Mouse (Mus musculus) T-cell, adult 2 months (primary cell): Measurements from ENCODE around the gene Bahcc1.

Source experiments
- DNase-seq: peaks from one replicate; pipeline ENCODE4 v3.0.0; 2022; ENCODE audit warnings: low spot score

Gene Bahcc1

DNA sequence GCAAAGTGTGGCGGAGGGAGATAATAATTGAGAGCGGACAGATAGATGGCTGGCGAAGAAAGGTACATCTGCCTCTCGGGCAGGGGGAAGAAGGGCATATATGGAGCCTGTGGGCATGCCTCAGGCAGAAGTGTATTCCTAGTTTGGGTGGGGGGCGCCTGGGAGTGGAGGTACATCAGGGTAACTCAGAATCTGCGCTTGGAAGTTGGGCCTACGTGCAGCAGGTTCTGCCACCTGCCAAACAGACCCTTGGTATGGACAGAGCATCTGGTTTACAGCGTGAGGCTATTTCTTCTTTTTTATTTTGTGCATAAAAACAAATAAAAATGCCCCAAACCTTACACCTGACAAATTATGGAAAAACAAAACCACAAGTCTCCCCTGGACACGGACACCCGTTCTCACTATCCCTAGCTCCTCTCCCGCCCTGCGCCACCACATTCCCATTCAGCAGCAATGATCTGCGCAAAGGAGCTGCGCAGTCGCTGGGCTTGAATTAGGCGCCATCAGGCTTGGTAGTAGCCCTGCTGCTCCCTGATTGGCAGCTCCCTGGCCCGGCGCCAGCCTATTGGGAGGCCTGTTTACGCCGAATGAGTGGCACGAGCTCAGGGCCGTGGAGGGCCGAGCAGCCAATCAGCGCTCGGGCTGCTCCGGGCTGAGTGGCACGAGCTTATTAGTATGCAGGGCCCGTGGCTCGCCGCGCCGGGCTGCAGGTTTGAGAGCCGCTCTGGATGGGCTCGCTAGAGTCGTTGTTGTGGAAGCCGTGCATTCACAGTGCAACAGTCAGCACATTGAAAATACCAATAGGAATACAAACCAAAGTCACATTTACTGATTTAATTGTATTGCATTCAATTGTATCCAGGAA is at the start of gene Bahcc1:
Bahcc1 (plus strand) TSS at position 718 of the 868 bp plus-strand sequence.
- DNase-seq: peak; percentile 82

DNA sequence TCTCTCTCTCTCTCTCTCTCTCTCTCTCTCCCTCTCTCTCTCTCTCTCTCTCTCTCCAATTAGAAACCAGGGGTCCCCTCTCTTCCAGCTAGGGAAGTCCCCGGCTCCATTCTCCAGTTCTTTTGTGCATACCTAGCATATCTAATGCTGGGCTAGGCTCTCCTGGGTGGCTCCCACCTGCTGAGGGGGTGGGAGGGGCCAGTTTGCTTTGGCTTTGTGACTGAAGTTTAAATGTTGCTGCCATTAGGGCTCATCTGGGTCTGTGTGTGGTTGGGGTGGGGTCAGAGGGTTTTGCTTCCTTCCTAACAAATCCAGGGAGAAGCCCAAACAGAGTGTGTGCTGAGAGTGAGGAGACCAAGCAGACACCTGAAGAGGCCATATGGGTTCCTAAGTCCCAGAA is 49.6 kb upstream of the Bahcc1 start:
- no peak for DNase-seq

DNA sequence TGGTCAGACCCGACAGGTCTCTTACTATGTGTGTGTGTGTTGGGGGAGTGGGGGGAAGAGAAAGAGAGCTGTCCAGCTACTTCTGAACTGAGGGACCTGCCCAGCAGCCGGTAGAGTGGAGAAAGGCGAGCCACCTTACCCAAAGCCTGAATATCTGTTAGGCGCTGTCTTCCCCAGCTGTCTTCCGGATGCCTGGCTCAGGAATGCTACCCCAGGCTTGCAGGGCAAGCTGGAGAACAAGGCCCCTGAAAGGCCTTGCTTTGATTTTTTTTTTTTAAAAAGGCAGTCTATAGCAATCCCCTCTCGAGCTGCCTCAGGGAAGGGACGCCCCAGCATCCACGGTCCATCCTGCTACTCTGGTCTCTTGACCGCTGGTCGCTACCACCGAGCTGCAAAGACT is 49.0 kb upstream of the Bahcc1 start:
- DNase-seq: no peak

DNA sequence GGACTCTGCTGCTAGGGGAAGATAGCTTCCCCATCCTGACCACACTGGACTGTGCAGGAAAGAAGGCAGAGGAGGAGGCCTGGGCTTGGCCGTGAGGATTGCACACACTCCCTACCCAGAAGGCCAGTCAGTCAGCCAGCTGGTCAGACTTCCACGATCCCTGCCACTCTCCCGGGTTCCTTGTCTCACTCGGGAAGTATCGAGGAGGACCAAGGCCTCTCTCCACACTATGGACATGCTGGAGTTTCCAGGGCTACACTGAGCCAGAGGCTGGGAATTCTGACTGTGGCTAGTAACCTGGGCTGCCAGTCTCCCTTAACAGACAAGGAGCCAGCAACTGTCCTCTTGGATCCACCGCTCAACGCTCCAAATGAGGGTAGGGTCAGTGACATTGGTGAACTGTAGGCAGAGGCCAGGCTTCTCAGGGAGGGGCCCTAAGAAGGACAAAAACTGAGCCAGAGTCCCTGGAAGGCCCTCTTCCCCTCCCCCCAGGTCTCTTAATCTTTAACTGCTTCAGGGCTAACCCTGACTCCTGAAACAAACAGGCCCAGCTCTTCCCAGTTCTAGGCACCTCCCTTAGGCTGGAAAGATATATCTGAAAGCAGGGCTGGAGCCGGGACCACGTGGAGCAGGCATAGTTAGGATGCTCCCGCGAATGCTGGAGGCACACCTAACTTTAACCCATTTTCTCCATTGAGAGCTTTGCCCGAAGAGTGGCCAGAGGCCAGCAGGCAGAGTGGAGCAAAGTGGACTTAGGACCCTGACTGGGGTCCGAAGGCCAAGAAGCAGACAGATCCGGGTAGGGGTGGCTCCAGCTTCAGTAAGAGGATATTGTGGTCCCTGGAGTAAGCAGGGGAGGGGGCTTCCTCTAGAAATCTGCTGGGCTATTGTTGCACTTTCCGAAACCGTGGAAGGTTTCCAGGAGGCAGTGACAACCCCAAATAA is 48.1 kb upstream of the Bahcc1 start:
- DNase-seq: no peak

DNA sequence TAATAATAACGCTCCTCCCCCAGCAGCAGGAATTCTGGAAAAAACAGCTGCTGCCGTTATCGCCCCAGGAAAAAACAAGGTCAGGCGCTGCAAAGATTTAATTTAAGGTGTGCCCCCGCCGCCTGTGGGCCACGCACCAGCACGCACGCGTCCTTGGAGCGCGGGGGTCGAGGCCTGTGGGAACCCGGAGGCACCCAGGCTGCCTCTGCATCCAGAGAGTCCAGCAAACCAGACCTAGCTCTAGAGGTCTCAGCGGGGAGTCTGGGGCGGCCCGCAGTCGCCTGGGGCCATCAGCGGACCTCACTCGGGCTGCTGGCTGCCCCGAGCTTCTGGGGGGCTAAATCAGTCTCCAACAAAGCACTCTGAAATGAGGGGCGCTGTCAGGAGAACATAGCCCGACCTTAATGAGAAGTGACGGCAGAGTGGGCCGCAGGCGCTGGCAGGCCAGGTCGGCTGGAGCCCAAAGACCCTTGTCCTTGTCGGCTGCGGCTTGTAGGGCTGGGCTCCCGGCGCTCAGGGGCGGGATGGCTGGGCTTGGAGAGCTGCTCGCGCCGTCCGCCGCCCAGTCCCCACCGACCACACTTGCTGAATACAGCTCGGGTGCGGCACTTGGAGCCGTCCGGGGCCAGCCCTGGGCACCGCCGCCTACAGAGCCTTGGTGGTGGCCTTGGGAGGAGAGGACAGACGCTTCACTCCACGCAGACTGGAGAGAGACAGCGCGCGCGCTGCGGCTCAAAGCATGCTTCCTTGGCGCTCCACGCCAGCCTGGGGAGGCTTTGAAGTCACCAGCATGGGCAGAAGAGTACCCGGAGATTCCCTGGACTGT is 47.2 kb upstream of the Bahcc1 start:
- DNase-seq: no peak

DNA sequence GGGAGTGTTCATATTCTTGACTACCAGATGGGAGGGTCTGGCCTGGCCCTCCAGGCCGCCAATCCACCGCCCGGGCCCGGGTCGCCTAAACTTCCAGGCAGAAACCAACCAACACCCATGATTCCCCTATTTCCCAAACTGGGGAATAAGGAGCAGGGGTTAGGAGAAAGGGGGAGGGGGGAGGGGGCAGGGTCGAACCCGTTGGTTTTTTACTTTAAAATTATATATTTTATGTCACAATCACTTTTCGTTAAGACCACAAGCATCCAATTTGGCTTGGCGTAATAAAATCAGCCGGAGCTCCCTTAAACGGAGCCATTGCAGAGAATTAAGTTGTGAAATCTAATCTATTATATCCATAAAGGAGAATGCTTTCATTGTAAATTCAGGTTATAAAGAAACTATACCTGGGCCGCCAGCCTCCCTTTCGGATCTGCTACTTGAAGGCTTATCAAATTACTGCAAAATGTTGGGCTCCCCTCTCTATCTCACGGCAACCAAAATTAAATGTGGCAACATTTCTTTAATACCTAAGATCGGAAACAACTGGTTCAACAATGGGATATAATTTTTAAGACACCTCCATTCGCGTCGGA is 46.5 kb upstream of the Bahcc1 start:
- DNase-seq: no peak

DNA sequence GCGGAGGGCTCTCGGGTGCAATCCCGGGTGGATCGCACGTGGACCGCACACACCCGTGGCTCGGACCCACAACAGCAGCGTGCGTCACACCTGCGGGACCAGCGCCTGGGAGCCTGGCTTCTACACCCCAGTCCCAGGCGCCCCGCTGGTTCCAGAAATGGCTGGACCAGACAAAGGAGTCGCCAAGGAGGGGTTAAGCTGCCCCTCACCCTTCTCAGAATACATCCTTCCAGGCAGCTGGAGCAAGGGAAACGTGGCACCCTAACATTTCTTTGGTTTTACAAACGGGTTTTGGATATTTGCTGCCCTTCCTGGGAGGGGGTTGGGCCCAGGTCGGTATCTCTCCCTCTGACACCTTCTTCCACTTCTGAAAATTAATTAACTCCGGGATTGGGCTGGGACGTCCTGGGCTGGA is 45.9 kb upstream of the Bahcc1 start:
- no peak for DNase-seq

DNA sequence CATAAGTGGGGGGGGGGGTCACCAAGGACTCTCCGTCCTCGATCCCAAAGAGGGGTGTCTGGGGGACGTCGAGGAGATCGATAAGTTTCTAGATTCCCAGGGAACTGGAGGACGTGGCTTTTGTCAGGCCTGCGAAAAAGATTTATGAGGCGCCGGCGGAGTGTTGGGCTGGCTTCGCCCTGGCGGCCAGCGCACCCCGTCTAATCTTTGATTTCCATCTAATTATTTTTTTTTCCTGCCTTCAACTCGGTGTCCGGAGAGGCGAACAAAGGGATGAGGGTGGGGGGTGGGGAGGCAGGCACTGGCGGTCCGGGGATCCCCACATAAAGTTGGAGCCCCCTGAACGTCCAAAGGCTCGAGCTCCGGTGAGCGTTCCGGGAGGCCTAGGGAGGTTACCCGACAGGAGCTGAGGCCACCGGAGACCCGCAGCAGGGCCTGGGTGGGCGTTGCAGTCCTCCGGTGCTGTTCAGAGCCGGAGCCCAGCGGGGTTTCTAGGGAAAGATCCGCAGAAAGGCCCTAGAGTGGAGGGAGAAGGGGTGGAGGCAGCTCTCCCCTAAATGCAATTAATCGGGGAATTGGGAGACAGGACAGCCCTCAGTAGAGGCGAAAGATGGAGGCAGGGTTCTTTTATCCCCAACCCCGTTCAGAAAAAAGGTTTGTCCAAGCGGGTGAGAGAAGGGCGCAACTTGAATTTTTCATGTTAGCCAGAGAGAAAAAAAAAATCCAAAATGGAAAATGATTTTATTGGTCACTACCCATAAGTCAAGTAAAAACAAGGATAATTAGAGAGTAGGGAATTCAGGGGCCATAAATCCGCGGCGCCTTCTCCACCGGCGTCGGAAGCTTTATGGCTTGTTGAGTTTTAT is 45.3 kb upstream of the Bahcc1 start:
- DNase-seq: no peak

DNA sequence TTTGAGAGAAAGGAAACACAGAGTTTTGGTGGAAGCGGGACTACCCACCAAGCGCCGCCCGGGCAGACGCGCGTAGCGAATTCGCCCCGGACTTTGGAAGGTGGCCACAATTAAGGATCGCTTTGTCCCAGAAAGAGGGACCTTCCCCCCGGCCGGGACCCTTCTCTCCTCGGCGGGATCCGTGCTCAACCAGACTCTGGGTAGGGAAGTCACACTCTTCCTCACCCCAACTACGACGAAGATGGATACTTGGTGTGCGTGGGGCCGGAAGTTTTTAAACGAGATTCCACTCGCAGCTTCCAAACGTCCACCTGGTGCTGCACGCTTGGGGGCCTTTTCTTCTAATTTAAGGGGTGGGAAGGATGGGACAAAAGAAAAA is 44.7 kb upstream of the Bahcc1 start:
- DNase-seq: peak; percentile 11

DNA sequence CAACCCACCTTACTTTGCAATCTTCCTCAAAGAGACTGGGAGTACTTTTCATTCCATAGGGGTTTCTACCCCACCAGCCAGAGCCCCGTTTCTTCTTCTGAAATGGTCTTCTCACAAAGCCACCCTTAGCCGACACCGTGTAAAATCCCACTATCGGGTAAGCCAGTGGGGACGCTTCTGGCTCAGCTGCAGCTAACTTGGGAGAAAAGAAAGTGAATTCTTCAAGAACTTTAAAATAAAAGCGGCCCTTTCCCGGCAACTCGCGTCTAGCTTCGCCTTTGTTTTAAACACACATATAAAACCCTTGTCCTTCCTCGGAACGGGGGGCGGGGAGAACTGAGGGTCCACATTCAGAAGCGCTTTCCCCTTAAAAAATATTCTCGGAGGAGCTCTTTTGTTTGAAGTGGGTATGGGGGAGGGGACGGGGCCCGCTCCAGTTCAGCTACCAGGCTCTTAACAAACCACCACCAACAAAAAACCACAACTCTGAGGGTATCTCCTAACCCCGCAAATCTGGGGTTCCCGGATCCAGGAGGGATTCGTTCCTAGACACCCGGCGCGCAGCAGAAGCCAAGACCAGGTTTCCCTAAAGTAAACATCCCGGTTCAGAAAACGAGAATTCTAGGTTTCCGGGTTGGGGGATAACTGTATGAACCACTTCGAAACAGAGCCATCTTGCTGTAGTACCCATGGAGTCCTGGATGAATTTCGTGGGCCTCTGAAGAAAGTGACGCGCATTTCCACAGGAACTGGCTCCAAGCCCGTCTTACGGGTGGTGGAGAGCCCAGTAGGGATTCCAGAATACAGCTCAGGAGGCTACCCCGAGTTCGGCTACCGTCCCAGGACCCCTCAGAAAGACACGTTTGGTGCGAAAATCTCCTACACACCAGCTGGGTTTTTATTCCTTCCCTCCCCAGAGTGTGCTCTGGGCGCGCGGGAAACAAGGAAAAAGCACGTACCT is 44.0 kb upstream of the Bahcc1 start:
- DNase-seq: peak; percentile 19

DNA sequence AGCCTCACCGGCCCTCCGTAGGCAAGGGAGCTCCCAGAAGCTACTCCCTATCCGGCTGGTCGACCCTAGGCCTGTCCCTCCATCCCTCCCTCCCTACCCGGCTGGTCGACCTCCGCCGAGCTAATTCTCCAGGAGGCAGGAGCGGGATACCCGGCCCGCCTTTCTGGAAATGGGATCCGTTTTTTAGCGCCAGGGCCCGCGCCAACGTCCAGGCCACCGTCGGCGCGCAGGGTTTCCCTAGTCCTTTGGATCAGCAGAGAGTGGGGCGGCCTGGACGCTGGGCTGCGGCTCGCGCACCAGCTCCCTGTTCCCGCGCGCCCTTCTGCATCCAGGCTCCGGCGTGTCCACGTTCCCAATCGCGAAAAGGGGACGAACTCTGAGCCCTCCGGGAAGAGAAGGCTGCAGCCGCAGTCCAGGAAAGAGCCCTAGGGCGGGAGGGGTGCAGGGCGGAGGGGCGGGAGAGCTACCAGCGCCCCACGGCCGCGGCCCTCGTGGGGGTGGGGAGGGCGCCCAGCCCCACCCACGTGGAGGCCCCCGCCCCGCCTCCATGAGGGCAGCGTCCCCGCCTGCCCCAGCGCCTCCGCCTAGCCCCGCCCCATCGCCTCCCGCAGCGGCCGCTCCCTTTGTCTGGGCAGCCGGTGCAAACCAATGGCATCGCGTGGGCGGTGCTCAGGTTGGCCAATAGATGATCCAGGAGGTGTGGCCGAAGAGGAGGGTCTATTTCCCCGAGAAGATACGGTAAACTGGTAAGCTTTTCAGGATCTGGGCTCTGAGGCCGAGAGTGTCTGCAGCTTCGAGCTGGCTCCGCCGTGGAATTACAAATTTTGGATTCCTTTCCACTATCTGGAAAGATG is 43.1 kb upstream of the Bahcc1 start:
- DNase-seq: peak; percentile 91

DNA sequence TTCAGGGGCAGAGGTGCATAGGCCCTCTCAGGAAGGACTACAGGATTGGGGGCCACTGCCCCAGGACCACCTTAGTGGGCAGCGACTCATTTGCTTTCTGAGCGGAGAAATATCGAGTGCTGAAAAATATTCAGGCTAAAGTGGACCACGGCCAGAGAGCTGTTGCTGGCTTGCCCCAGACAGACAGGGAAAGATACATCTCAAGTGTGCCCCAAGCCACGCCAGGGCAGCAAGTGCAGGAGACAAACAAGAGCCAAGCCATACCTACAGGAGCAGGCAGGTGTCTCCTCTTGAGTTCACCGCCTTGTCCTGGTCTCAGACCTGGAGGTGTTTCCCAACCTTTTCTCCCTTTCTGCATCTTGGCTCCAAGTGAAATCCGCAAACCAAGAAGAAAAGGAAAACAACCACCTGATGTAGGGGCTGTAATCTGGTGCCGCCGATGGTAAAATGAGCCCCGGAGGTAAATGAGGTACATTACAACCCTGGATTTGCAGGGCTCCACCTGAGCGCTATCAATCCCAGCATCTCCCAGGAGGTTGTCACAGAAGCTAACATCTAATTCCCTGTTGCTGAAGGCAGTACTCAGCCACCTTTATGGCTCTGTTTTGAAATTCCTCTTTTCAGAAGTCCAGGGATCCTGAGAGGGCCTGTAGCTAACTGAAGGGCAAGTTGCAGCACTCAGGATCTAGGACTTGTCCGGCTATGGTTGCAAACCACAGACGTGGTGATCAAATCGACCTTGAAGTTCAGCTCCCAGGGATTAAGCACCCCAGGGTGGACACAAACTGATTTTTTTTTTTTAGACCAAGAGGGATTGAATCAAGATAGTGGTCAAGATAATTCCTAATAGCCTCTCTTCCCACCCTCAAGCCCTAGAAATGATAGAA is 42.0 kb upstream of the Bahcc1 start:
- DNase-seq: no peak

DNA sequence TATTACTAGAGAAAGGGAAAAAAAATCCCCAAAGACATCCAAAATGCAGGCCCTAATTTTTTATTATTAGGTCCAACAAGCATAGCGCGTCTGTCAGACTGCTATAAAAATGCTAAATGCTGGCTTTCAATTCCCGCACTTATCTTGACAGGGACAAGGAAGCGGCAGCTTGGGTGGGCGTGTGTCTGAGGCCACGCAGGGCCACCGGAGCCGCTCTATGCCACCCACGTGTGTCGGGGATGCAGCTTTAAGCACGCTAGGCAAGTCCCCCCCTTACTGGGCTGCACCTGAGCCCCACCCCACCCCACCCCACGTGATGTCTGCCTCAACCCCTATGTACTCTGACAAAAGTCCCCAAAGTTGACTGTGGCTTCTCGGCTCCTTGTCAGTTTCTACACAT is 33.9 kb upstream of the Bahcc1 start:
- no peak for DNase-seq

DNA sequence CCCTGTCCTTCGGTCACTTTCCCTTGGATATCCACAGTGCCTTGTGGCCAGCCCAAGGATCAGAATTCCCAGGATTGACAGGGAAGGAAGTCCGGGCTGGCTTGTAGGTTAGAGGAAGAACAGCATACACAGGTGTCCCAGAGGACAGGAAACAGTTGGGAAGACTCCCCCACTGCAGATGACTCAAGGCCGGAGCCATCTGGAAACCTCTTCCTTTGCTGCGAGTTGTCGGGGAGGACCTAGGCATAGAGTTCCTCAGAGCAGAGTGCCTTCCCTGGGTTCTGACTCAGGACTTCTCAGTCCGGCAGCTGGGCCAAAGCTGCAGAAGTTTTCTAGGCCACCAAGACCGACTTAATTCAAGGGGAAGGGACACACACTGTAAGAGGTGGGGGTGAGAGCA is 33.0 kb upstream of the Bahcc1 start:
- DNase-seq: no peak

DNA sequence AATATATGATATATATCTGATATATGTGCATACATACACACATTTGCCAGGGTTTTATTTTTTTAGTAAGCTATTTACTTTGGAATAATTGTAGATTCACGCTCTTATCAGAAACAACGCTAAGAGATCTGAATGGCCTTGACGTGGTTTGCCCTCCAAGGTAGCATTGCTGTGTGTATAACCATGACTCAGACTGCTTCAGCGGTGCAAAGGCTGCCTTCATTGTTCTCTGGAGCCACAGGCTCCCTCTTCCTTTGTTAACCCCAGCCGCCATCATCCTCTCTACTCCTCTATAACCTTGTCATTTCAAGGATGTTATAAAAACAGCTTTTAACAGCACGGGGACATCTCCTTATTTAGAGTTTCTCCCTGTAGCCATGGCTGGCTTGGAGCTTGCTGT is 32.1 kb upstream of the Bahcc1 start:
- no peak for DNase-seq

DNA sequence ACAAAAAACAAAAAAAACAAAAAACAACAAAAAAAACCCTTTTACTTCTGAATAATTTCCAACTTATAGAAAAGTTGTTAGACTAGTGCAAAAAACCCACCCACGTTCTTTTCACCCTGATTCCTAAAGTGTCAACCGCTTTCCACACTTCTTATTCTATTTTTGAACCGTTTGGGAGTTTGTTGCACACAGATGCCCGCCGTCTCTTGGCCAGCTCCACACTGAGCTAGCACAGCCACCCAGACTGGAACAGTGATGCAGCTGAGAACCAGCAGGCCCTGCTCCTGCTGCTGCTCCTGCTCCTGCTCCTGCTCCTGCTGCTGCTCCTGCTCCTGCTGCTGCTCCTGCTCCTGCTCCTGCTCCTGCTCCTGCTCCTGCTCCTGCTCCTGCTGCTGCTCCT is 28.5 kb upstream of the Bahcc1 start:
- no peak for DNase-seq

DNA sequence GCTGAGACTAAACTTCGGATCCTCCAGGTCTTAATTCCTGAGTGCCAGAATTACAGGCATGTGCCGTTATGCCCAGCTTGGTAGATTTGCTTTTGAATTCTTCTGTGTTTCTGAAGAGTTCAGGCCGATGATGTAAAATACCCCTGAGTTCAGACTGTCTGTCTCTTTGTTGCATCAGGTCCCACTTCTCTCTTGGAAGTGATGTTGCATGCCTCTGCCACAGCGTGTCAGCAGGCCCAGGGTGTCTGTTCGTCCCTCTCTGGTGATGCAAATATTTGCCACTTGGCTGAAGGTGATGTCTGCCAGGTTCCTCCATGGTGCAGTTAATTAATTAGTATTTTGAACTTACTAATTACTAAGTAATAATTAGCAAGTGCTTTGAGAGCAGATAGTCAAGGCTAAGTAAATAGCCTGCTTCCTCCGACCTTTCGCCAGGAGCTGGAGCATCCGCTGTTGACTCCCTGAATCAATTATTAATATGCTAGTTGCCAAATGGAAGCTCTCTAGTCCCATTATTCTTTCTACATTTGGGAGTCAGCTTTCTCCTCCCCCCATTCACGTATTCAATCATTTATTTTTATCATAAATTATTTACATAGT is 26.6 kb upstream of the Bahcc1 start:
- DNase-seq: no peak
